Mouse (Mus musculus): ENCODE results near the gene Slc35f6. TPM values are rescaled to one million over a fixed set of nuclear protein-coding genes. Genes with fewer than 3 reads are reported as not detected.

Gene Slc35f6
- total RNA-seq (2021), result 10 to 100 TPM; 39.6 to 41.6 TPM
- long read RNA-seq, experiment 1, transcript Slc35f6-201 (6 exons, 3,088 nt), result major isoform, 41 of 48 reads
- long read RNA-seq, experiment 1, partial matches to known transcripts, result 4 of 48 reads
- long read RNA-seq, experiment 1, other reads (novel, unspliced or antisense), result 3 of 48 reads
- long read RNA-seq, experiment 2, transcript Slc35f6-201 (6 exons, 3,088 nt), result major isoform, 31 of 37 reads
- long read RNA-seq, experiment 2, partial matches to known transcripts, result 2 of 37 reads
- long read RNA-seq, experiment 2, other reads (novel, unspliced or antisense), result 4 of 37 reads

DNA sequence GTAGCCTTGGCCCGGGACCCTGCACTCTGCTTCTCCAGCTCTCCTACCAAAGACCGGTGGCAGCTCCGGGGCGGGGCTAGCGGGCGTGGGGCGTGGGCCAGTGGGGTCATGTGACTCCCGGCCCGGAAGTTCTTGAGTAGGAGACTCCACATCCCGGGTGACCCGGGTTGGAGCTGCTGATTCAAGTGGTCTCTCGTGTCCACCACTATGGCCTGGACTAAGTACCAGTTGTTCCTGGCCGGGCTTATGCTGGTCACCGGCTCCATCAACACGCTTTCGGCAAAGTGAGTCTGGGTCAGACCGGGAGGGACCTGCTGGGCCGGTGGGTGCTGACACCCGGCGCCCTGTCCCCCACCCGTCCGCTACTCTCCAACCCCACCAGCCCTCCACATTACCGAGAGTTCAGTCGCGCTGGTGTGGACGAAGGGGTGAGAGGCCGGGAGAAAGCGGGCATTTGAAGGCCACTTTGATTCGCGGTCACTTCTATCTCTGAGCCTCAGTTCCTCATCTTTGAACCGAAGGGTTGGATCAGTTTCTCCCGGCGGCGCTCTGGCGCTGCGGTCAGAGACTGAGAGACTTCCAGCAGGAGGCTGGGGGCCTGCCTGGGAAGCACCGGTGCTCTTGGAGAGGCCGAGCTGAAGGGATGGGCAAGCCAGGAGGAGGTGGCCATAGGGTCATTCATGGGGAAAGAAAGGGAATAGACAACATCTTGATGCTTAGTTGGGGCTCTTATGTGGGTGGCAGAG is at the start of gene Slc35f6:
Gene Slc35f6 (plus strand): TSS at position 119 of the 746 bp plus-strand sequence.
- peak; percentile 94 for DNase-seq (ENCODE audit: low spot score in 2 of 2)

DNA sequence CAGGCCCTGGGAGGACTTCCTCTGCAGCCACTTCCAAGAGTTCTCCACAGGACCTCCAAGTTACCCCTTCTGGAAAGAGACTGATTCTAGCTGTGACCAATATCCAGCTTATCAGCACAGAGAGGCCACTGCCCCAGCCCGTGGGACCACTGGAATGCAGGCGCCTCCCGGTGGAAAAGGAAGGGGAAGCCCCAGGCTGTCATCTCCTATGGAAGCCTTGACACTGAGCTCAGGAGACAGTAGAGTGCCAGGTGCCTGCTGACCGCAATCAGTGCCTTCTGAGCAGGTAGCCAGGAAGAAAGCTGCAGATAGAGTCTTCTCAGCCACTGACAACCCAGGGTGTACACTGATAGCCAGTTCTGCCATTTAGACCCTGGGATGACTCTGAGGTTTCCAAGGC is 46.3 kb upstream of the Slc35f6 start:
- DNase-seq (ENCODE audit: low spot score in 2 of 2), result no peak

DNA sequence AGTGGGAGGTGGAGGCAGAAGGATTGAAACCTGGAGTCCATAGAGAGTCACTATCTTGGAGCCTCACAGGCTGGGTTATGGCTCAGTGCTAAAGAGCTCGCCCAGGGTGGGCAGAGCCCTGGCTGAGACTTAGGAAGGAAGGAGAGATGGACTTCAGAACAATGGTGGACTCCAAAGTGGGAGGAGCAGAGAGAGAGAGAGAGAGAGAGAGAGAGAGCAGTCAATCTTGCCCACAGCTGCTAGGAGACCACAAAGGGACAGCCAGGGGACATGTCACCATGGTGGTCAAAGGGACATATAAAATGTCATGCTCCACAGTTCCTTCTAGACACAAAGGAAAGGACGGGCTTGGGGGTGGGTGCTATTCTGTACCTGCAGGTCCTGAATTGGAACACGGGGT is 44.5 kb upstream of the Slc35f6 start:
- DNase-seq (ENCODE audit: low spot score in 2 of 2), result no peak

DNA sequence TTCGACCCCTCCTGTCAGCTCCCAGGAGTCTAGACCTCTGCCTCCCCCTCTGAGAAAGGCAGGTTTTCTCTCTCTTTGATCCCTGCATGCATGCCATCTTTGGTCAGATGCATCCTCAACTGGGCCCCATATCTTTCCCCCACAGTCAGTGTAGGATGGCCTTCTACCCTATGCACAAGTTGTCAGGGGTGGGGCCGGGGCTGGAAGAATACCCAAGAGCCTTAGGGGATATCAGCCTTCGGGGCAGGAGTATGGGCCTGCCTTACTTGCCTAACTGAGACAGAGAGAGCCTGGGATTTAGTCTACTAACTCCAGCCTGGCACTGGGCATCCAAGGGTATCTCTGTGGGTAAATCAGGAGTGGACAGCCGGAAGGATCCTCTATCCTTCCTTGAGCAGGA is 43.8 kb upstream of the Slc35f6 start:
- DNase-seq (ENCODE audit: low spot score in 2 of 2), result no peak

DNA sequence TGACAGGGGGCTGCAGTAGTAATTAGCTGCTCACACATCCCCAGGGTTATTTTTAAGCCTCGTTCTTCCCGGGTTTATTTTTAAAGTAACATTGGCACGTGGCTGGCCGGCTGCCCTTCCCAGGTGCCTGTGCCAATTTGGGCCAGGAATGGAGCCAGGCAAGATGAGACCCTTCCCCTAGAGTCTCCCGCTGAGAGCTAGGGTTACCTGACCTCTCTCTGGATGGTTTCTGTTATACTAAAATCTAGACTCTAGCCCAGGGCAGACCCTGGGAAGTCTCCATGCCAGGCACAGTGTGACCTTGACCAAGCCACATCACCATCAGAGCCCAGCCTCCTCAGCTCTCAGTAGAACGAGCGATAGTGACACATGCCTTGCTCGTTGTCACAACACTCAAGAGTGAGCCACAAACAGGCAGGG is 43.0 kb upstream of the Slc35f6 start:
- no peak for DNase-seq (ENCODE audit: low spot score in 2 of 2)

DNA sequence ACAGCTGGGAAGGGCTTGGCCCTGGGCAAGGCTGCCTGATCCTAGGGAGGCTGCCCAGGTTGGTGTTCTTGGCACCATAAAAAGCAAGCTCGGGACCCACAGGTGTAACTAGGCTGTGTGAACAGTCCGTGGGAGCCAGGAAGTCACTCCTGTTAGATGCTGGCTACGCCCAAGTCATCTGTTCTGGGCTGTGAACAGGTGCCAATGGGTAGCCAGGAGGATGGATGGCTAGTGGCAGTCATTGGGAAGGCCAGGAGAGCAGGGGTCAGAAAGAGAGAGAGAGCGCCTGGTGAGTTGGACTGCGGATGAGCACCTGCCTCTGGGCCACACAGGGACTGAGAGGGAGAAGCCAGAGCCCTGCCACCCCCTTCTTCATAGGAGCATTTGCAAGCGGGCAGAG is 42.1 kb upstream of the Slc35f6 start:
- no peak for DNase-seq (ENCODE audit: low spot score in 2 of 2)

DNA sequence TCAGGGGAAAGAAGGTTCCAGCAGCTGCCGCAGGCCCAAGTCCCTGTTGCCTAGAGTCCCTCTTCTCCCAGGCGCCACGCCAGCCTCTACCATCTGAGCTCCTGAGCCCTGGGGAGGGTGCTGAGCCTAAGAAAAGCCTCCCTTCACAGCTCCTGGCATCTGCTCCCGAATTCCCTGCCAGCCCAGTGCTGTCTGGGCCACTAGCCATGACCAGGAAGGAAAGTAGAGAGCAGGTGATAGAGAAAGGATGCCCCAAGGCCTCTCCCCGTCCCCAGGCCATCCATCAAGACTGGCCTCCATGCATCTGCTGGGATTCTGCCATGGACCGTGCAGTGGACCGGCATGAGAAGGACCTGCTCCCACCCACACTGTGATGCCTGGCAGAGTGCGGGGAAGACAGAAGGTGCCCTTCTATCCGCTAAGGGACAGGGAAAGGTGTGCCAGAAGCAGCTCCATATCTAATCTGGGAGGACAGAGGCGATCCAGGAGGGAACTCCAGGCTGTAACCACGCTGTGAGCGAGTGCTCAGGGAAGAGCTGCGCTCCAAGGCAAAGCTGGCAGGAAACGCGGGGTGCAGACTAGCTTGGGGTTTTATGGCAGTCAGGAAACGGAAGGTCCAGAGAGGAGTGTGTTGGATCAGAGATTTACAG is 41.2 kb upstream of the Slc35f6 start:
- peak; percentile 79 to 86 for DNase-seq (ENCODE audit: low spot score in 2 of 2)

DNA sequence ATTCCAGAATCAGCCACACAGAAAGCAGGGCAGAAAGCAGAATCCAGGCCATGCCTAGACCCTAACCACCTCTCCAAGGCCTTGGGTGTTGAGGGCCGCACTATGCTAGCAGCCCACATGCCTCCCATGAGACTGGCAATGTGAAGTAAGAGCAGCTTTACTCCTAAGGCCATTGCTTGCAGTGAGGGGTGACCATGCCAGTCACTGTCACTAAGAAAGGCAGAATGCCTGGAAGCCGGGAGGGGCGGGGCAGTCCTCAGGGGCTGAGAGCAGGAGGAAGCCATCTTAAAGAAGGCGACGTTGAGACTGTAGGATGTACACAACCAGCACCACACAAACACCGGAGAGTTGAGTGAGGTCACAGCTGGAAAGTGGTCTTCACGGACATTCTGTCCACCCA is 38.6 kb upstream of the Slc35f6 start:
- DNase-seq (ENCODE audit: low spot score in 2 of 2), result no peak

DNA sequence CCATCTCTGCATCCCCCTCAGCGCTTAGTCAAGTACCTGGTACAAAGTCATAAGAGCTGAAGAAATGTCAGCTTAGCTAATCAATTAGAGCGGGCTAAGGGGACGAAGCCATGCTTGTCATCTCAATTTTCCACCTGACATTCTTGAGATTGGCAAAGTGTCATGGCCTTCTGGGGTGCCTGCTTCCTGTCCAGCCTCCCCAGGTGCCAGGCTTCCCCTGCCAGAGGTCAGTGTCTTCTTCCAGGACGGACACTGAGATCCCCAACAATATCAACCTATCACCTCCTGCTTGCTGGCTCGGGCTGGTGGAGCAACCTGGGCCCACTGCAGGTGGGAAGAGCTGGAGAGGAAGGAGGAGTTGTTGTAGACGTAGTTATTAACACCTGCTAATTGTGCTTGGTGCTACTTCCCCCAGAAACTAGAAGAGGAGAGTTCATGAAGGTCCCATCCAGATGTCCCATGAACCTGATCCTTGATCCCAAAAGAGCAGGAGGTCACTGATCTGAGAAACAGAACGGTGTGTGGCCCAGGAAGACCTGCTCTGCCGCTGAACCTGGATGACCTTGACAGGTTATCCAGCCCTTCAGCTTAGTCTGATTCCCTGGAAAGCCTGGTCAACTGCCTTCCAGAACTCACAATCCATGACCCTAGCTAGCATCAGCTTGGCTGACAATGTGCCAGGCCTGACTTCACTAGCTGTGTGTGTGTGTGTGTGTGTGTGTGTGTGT is 37.7 kb upstream of the Slc35f6 start:
- DNase-seq (ENCODE audit: low spot score in 2 of 2), result no peak

DNA sequence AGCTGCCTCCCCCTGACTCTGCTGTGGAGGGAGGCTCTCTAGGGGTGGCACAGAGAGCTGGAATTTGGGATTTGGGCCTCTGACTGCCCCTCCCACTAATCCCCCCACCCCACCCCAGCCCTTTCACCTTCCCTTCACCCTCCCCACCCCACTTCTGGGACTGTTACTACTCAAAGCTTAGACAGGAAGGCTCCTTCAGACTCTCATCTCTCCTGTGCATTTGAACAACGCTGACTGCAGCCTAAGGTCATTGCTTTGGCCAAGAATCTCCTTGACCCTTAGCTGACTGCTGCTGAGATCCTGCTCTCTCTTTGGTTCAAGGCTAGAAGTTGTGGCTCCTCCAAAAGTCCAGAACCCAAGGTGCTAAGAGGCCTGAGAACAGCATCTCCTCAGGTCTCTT is 36.6 kb upstream of the Slc35f6 start:
- DNase-seq (ENCODE audit: low spot score in 2 of 2), result no peak

DNA sequence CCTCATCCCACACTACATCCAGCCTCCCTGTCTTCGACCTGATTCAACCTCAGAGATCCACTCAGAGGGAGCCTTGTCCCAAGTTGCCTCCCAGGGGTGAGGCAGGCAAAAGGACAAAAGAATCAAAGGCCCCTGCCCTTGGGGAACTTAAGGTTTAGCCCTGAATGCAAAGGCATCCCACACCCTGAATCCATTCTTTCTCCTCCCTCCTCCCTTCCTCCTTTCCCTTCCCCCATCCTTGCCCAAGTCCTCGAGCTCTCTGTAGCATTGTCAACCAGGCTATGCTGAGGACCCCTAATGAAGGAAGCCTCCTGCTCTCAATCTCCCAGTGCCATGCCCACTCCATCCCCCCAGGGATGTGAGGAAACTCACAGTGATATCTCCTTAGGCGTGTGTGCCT is 36.0 kb upstream of the Slc35f6 start:
- no peak for DNase-seq (ENCODE audit: low spot score in 2 of 2)

DNA sequence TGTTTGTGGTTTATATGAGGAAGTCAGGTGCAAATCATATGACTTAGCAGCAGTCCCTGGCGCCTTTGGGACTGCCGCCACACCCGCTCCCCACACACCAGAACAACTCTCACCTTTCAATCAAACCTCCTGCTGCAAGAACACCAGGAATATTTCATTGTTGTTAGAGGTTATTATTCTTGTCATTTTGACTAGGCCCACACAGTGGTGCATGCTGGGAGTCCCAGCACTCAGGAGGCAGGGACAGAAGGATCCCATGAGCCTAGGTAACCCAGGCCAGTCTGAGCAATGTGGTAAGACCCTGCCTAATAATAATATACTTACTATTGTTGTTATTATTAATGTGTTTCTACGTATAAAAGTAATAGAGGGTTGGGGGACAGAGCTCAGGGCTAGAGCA is 35.2 kb upstream of the Slc35f6 start:
- DNase-seq (ENCODE audit: low spot score in 2 of 2), result no peak

DNA sequence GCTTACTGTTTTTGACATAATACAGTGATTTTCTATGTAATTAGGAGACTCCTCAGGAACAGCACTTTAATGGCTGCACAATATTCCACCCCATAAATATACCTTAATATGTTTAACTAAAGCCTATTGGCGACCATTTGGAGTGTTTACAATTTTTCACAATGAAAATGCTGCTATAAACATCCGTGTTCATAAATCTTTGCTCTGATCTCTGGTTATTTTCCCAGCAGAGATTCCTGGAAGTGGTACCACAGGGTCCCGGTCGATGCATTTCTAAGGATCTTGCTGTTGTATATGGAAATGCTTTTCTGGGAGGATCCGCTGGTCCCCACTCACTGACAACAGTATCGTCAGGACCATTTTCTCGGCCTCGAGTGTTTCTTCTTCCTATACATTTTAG is 34.5 kb upstream of the Slc35f6 start:
- DNase-seq (ENCODE audit: low spot score in 2 of 2), result no peak

DNA sequence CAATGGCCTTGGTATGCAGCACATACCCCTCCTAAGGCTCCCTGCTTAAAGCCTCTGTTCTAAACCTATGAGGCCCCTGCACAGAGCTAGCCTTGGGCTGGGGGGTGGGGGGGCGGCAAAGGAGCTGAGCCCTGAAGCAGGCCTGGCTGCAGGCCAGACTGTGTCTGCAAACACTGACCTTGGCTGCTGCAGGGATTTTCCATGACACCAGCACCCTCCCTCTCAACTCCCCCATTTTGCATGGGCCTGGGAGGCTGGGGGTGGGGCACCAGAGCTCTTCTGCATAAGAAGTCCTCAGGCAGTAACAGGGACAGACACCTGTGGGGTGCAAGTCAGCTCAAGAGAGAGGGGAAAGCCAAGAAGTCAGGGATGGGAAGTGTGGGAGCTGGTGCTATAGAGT is 33.5 kb upstream of the Slc35f6 start:
- no peak for DNase-seq (ENCODE audit: low spot score in 2 of 2)

DNA sequence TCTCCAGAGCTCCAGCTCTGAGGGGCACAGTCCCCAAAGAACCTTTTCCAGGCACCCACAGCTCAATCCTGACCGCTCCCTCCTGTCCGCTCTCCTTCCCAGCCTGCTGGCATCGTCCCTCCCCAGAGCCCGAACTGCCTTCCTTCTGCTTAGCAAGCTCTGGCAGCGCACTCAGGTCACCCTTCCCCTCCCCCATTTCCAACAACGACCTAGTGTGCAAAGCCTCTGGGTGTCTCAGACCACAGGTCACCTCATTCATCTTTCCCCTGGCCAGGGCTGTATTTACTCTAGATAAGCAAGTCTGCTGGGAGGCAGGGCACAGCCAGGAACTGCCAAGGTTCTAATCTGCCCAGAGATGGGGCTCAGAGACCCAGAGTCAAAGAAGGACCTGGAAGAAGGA is 32.3 kb upstream of the Slc35f6 start:
- no peak for DNase-seq (ENCODE audit: low spot score in 2 of 2)

DNA sequence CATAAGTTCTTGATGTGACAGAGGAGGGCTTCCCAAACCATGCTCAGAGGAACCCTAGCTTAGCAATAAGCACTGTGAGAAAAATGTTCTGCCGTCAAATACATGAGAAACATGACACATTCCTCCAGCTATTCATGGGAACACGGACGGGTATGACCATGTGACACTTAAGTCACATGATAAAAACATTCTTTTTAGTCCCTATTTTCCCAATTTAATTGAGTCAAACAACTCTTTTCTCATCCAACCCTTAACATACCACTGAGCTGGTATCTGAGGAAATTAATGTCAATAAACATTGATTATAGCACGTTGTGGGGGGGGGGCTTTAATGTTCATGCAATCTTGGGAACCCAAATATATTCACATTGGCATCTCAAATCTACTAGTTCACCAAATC is 31.9 kb upstream of the Slc35f6 start:
- no peak for DNase-seq (ENCODE audit: low spot score in 2 of 2)

DNA sequence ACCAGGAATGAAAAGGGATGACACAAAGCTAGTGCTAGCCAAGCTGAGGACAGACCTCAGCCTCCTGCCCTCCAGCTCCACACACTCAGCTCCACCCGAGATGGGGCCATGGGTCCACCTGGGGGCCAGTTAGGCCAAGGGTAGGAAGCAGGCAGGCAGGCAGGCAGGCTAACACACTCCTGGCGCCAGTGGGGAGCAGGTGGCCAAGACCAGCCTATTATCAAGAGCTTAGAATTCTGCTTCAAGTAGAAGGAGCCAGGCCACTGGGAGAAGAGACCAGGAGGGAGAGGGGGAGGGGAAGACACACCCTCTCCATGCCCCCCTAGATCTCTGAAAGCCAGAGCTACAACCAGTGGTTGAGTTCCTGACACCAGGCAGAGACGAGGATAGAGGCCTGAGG is 31.1 kb upstream of the Slc35f6 start:
- DNase-seq (ENCODE audit: low spot score in 2 of 2), result no peak

DNA sequence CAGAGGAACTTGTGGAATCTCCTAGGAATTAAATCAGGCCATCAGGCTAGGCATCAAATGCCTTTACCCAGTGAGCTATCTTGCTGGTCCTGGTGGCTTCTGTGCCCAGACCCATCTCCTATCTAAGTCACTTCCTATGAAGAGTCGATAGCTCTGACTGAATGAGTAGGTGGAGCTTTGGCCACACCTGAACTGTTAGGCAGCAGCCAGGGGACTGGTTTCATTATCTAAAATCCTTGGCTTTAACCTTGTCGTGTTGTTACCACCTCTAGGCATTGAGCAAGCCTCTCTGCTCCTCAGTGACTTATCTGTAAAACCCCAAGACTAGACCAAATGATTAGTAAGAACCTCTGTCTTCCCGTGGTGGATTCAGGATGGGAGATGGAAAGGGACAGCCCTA is 30.4 kb upstream of the Slc35f6 start:
- no peak for DNase-seq (ENCODE audit: low spot score in 2 of 2)

DNA sequence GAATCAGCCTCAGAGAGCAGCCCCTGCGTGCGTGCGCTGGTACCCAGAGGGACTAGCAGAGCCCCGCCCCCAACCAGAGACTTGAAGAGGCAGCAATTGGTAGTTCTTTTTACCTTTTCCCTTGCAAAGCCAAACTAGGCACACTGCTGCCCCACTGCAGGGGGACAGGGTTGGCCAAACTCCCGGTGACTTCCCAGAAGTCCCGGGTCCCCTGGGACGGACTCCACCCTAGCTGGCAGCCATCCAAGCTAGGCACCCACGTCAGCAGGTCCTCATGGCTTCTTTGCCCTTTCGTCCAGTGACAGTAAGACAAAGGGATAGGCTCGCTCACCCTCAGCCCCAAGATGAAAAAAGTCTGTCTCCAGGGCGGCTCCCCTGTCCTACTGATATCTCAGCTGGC is 29.9 kb upstream of the Slc35f6 start:
- no peak for DNase-seq (ENCODE audit: low spot score in 2 of 2)

DNA sequence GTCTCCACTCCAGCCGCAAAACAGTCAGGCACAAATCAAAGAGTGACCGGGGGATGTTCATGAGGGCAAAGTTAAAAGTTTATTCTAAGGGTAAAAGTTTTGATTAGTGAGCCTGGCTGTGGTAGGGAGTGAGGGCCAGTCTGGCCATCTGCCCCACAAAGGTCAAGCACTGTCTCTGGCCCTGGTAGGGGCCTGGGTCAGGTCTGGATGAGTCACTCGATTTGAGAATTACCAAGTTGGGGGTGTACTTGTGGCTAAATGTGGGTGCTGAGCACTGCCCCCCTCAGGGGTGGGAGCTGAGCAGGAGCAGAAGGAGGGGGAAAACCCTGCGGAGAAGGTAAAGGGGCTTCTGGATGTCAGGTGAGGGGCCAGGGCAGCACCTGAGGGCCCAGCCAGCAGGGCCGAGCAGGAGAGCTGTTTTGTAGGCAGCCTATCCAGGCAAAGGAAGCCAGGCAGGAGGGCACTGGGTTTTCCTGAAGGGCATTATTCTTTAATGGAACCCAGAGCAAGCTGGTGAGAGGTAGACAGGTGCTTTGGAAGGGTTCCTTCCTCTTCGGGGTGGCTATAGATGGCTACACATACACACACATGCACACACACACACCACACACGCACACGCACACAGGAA is 29.2 kb upstream of the Slc35f6 start:
- DNase-seq (ENCODE audit: low spot score in 2 of 2), result no peak

DNA sequence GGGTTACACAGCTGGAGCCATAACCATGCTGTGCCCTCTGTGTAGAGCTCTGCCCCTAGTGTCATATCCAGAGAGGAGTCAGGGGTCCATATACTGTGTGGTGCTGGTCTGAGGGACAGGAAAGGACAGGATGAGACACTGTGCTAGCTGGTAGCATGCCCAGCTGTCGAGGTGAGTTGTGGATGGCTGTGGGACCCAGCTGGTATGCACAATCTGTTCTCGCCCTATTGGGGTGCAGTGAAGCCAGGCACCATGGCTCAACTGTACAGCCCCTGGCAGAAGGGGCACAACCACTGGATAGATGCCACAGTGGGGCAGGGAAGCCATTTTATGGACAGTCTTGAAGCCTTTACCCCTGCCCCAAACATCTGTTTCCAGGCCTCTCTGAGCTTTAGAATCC is 28.5 kb upstream of the Slc35f6 start:
- DNase-seq (ENCODE audit: low spot score in 2 of 2), result no peak

Measured in left cerebral cortex, adult 18-20 months (tissue).